Mouse (Mus musculus) layer of hippocampus, postnatal 25 days (tissue): ENCODE results near the gene AB124611. TPM values are rescaled to one million over a fixed set of nuclear protein-coding genes. Genes with fewer than 3 reads are reported as not detected.
"Not testable (repeated sequence)": the region's sequence is repeated elsewhere in the genome, so short reads cannot be mapped to it uniquely, and the experiment has no call there.

Source experiments
- DNase-seq, 2 experiments: peaks; one replicate each; pipeline ENCODE4 v3.0.0; 2022; ENCODE audit warnings: mixed read lengths in 2 of 2, low spot score in 1 of 2; ENCODE audit errors: extremely low spot score in 1 of 2
- total RNA-seq, 2 experiments: library from RNA; stranded (reverse); gene quantifications; 2 replicates each; pipeline ENCODE4 v1.2.3; 2021

Gene AB124611
- total RNA-seq, result under 1 TPM; 0.47 to 0.61 TPM

DNA sequence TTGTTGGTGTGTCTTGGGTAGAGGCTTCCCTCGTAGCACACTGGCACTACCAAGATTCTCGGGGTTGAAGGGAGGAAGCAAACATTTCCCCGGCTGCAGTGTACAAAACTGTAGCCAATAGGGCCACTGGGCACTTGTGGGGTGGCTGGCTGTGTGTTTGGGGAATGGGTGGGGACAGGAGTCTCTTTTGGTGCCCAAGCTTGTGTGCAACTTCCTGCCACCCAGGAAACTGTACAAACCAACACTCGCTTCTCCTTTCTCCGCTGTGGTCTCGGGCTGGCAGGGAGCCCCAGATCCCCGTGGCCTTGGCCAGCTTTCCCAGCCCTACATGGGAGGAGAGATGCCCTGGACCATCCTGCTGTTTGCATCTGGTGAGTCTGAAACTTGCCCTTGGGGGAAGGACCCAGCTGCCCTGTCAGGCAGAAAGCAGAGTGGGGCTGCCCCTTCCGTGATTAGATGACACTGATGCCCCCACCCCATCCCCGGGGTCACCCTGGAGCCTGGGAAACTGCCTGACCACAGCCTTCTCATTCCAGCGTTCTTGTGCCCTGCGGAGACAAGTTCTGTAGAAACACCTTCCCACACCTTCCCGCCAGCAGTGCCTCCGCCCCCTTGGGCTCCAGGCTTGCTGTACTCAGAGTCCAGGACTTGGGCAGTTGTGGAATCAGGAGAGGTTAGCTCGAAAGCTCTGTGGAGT, at the start of gene AB124611:
AB124611 (plus strand) TSS at position 240 of the 697 bp plus-strand sequence.
- no peak for DNase-seq

DNA sequence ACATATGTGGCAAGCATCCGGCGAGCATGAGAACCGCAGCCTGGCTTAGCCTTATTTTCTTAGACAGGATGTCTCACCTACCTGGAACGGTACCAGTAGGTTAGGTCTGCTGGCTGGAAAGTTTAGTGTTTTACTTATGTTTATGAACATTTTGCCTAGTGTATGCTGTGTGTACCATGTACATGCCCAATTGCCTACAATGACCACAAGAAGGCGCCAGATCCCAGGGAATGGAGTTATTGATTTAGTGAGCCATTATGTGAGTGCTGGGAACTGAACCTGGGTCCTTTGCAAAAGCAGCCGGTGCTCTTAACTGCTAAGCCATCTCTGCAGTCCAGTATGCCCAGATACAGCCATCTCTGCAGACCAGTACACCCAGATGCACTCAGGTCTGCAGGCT, 48.3 kb upstream of the AB124611 start:
- DNase-seq, result no peak

DNA sequence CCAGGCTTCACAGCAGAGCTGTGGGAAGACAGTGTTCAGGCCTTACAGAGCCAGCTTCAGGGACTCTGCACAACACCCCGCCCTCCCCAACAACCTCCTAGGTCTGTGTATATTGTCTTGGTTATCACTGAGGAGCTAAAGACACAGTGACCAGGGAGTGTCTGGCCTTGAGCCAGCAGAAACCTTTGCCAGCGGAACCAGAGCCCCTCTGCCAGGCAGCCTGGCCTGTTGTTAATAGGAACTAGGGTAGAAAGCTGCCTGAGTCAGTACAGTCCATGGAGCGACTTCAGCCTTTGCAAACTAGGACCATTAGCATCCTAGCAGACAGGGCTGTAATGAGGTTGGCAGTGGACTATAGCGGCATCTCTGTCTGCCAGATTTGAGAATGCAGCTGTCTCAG, 41.9 kb upstream of the AB124611 start:
- DNase-seq, result no peak

DNA sequence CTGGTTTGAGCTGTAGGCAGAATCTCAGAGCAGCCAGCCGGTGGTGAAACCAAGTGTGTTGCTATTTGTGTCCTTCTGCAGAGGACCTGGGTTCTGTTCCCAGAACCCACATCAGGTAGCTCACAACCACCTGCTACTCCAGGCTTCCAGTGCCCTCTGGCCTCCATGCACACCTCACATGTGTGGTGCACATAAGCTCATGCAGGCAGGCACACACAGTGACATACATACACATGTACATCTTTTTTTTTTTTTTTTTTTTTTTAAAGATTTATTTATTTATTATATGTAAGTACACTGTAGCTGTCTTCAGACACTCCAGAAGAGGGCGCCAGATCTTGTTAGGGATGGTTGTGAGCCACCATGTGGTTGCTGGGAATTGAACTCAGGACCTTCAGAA, 37.7 kb upstream of the AB124611 start:
- not testable (repeated sequence) for DNase-seq

DNA sequence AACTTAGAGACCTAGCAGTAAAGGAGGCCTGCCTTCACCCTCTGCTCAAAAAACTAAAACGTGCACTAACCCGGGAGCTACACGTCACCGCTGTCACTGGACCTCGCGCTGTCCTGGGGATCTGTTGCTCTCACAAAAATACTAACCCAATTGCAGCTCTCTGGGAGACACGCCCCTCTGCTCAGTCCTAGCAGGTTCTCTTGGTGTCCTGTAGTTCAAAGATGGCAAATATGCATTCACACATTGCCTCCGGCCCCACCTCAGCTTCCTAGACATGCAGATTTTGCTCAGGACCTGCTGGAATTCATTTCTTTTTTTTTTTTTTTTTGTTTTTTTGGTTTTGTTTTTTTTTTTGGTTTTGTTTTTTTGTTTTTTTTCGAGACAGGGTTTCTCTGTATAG, 35.3 kb upstream of the AB124611 start:
- DNase-seq, result no peak

DNA sequence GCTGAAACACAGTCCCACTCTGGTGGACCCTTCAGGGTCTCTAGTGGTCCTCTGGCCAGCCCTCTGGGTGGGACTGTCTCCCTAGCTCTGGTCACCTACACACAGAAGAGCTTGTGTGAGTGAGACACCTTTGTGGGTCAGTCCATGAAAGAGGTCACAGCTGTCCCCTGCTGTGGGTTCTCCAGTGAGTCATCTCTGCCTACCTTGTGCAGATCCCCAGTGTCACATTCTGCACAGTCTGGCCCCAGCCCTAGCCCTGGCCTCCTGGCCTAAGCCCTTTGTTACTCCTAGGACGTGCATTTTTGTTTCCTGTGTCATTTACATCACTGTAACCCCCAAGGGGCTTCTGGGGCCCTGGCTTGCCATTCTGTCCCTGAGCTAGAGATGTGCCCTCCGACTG, 32.1 kb upstream of the AB124611 start:
- no peak for DNase-seq

DNA sequence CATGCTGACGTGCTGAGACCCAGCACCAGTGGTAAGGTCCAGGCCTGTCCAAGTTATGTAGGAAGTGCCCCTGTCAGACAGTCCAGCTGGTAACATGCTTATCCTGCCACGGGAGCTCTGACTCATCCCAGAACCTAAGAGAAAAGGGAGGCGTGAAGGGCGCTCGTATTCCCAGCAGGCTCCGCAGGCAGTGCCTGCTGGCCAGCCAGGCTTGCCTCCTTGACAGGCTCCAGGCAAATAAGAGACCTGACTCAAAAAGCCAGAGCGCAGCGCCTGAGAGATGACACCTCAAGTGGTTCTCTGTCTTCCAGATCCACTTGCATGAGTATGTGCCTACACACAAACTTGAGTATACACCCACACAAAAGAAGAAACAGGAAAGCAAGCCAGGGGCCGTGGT, 31.2 kb upstream of the AB124611 start:
- DNase-seq, result no peak

DNA sequence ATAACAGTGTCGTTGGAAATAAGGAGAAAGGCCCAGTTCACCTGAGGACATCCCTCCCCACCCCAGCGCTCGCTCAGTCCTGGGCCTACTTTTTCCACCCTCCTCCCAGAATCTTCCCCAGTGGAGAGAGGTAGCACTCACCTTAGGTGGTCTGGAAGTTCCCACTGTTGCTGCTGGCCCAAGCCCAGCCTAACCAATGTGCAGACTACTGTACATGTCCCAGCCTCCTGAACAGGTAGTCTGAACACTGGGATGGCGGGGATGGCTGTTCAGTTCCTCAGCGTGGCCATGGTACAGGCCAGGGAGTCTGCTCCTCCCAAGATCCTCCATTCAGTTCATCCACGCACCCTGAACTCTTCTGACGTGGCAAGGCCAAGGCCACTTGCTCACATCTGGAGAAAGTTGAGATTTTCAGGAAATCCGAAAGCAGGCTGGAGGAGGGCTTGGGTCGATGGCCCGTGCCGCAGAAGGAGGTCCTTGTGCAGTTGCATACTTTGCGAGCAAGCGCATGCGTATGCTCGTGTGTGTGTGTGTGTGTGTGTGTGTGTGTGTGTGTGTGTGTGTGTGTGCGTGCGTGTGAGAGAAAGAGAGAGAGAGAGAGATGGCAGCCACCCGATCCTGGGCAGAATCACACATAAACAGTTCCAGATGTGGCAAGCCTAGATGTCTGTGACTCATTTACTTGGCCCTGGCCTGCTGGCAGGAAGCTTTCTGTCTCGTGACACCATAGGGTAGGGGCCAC, 29.5 kb upstream of the AB124611 start:
- DNase-seq, result no peak

DNA sequence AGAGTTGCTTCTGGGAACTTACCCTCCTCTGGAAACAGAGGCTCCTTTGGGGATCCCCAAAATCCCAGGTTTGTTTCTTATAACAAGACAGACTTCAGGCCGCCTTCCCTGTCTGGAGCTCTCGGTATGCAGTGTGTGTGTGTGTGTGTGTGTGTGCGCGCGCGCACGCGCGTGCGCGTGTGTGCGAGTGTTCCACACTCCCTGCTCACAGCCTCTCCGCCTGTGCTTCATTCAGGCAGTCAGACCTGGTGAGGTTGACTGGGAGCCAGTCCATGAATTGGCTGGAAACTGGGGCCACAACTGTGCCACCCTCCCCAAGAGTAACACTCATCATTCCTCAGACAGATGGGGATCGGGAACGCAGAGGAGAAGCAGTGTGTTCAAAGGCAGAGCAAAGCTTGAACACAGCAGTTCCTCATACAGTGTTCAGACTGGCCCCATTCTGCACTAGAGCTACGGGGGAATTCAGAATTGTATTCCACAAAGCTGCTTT, 28.9 kb upstream of the AB124611 start:
- DNase-seq, result peak in 1 of 2 experiments; percentile 22

DNA sequence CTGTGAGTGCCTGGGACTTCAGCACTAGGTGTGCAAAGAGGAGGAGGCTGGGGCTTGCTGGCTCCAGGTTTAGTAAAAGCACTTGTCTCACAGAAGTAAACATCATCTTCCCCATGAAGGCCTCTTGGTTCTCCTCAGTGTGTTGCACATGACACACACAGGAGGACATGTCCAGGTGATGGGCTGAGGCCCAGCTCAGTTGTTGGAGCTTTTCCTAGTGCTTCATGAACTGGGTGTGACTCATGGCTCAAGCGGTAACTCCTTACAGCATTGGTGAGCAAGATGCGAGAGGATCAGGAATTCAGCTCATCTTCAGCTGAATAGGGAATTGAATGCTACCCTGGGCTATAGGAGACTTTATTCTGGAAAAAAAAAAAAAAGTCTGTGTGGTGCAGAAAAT, 28.3 kb upstream of the AB124611 start:
- no peak for DNase-seq

DNA sequence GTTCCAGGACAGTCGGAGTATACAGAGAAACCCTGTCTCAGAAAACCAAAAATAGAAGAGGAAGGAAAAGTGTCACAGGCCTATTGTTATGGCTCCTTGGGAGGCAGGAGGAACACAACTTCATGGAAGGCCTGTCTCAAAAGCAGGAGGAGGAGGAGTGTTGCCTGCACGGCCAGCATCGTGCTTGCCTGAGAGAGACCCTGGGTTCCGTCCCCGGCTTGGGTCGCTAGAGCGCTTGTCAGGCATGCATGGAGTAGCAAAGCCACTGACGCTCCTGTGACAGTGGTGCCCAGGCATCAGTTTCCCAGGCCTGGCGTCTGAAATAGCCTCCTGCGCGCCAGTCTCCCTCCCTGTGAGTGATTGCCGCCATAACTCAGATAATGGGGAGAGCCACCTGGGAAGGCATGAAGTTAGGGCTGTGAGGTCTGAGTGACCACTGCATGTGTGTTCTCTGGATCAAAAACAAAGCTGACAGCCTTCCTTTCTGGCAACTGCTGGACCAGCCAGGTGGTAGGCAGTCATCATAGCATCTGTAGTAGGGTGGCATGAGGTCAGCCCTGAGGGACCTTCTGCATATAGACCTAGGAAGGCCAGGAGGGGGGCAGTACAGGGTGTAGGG, 27.6 kb upstream of the AB124611 start:
- DNase-seq, result no peak

DNA sequence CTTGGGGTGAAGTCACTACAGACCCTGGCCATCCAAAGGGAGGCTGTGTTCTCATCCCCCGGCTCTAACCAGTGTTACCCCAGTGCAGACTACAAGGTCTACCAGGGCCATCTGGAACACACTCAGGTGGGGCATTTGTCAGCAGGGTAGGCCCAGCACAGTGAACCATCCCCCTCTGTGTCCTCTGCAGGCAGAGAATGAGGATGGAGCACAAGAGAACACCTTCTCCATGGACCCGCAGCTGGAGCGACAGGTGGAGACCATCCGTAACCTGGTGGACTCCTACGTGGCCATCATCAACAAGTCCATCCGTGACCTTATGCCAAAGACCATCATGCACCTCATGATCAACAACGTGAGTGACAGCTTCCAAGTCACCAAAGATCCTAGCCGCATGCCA, 22.6 kb upstream of the AB124611 start:
- no peak for DNase-seq

DNA sequence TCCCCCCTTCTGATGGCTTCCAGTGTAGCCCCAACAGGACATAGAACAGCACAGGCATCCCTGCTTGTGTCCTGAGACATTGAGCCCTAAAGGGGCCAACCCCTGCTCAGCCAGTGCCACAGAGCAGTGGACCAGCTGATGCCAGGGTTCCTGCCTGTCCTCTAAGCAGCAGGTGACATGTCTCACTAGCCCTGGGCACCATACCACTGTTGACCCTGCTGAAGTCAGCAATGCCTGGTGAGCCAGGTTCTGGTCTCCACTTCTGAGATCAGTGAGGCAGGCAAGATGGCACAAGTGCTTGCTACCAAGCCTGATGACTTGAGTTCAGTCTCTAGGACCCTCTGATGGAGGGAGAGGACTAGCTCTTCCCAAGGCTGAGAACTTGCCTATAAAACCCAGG, 20.2 kb upstream of the AB124611 start:
- no peak for DNase-seq

DNA sequence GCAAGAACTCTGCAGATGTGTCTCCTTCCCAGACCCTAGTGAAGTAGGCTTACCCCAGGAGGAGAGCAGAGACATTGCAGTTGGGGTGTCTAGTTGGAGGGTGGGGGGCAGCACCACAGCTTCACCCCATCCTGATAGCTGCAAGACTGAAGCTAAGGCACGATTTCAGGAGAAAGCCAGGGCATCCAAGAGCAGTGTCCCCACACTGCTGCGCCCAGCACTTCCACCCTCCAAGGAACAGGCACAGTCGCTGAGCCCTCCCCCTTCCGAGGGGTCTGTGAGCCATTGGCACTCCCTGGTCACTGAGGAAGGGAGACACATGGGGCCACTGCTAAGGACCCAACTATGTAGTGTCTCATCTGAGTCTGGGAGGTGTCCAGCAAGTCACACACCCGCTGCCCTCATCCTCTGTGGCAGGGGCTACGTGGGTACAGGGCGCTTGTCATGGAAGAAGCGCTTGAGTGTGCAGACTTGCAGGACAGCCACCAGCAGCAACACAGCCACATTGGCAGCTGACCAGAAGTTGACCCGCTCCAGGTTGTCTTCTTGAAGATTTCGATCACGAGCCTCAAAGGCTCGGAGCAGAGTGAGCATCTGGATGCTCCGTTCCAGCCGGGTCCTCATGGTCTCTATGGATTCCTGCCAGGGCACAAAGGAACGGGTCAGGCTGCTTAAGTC, 18.1 kb upstream of the AB124611 start:
- DNase-seq, result no peak

DNA sequence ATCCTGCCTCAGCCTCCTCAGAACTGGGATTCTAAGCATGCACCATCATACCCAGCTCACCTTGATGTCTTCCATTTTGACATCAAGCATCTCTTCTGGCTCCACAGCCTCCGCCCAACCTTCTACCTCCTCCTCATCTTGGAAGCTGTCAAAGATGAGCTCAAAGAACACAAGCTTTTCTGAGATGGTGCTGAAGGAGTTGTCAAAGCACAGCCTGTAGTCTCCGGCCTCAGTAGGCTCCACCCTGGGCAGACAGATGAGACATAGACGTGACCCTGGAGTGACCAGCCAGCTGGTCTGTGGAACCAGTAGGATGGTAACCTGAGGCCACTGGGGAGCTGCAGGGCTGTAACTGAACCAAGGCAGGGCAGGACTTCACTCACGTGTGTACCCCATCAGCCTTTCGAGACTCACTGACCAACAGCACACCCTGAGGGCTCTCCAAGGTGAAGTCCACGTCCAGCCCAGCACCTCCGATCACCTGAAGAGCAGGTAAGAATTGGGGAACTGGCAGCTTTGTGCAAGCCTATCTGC, 17.0 kb upstream of the AB124611 start:
- no peak for DNase-seq

DNA sequence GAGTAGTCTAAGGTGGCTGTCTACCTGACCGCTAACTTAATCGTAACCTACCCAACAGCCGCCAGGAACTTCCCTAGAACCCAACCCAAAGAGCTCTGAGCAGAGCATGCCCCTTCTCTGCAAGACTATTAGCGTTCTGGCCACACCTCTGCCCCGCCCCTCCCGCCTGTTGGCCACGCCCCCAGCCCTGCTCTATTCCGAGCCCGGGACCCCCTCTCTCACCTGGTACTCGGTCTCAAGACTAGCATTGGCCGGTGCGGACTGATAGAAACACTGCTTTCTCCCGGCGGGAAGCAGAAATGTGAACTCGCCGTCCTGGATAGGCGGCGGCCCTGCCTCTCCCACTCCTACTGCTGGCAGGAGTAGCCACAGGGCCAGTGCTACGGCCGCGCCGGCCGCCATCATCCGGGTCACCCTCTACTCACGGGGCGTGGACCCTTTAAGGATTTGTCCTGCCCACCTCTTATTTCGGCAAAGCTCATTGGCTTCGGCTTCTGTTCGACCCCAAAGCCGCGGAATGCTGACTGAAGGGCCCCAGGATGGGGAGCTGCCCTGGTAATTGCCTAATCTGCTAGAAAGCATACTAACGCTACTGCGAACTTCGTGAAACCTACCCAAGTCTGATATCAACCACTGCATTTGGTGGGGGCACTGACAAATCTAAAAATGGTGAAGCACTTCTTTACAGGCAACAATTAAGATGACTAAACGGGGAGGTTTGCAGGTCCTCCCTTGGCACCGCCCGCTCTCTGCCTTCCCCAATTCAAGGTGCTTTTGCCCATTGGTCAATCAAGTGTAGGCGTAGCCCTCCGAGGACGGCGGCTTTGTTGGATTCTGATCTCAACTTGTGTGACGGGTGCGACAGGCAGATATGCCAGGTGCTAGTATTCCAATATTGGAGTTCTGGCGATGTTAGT, 15.9 kb upstream of the AB124611 start, which contains the start of gene Tmed1:
Tmed1 (minus strand) TSS at position 481 of the 917 bp plus-strand sequence.
- DNase-seq, result peak; percentile 80 to 91

DNA sequence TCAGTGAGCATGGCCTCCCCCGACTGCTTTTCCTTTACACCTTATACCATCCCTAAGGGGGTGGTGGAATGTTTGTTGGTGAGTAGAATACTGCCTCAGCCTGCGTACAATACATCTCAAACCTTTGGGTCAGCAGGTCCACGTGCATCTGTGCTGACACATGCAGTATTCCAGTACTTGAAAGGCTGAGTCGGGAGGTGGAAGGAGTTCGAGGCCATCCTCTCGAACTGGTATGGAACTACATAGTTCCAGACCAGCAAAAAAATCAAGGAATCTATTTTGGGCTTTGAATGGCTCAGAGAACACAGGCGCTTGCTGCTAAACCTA, 15.3 kb upstream of the AB124611 start:
- DNase-seq, result no peak

DNA sequence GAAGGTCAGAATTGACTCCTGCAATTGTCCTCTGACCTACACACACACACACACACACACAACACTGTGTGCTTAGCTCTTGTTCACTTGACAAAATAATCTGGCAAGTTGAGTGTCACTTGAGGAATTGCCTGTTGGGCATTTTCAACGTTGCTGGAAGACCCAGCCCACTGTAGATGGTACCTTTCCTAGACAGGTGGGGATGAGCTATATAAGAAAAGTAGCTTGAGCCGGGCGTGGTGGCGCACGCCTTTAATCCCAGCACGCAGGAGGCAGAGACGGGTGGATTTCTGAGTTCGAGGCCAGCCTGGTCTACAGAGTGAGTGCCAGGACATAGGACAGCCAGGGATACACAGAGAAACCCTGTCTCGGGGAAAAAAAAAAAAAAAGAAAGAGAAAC, 14.9 kb upstream of the AB124611 start:
- no peak for DNase-seq

DNA sequence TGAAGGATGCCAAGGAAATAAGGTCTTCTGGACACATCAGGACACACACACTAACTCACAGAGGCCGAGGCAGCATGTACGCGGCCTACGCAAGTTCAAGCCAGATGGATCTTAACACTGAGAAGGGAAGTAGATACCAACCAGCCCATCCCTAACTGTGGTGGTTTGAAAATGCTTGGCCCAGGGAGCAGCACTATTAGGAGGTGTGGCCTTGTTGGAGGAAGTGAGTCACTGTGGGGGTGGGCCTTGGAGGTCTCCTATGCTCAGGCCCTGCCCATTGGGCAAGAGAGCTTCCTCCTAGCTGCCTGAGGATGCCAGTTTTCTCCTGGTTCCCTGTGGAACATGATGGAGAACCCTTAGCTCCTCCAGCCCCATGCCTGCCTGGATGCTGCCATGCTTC, 12.5 kb upstream of the AB124611 start:
- DNase-seq, result no peak
